Mouse (Mus musculus): Measurements from ENCODE around the gene Ccnb3. TPM values are rescaled to one million over a fixed set of nuclear protein-coding genes. Genes with fewer than 3 reads are reported as not detected.

Gene Ccnb3
- not detected for polyA plus RNA-seq (2014; fragmentation: Illumina TruSeq; extraction: RNeasy Lipid Tissue Mini Kit (QIAGEN cat#74804); ENCODE audit: low read depth, low replicate concordance)

GRCm38 (mm10) chrX:7041519-7041918 is at the start of gene Ccnb3:
Ccnb3 (minus strand) TSS chrX:7041619.

GRCm38 (mm10) chrX:7067219-7067618 is 25.8 kb upstream of the Ccnb3 start, which contains the start of gene Akap4:
Akap4 (plus strand) TSS chrX:7067519.

Other genes starting within 250 kb of the Ccnb3 start
- gene Akap4, start 25.9 kb upstream of the Ccnb3 start, polyA plus RNA-seq (2014; fragmentation: Illumina TruSeq; extraction: RNeasy Lipid Tissue Mini Kit (QIAGEN cat#74804); ENCODE audit: low read depth, low replicate concordance), result 0.20 TPM